Mouse (Mus musculus) left cerebral cortex, adult 11 months (tissue): ENCODE measurements around the gene Lpar1.

Experiments
- DNase-seq: peaks from one replicate; pipeline ENCODE4 v3.0.0; 2022; ENCODE audit warnings: low spot score

Gene Lpar1

GRCm38 (mm10) chr4:58506539-58507527 lies 46.9 kb downstream of the Lpar1 start:
- DNase-seq, result no peak

- DNase-seq, result no peak
Observed at GRCm38 (mm10) chr4:58504250-58504649, 49.4 kb downstream of the Lpar1 start.

GRCm38 (mm10) chr4:58501012-58501777 lies 52.5 kb downstream of the Lpar1 start:
- no peak for DNase-seq

- DNase-seq, result no peak
Observed at GRCm38 (mm10) chr4:58499831-58500230, 53.9 kb downstream of the Lpar1 start.

GRCm38 (mm10) chr4:58499241-58499640 lies 54.5 kb downstream of the Lpar1 start:
- DNase-seq, result no peak

- DNase-seq, result no peak
Observed at GRCm38 (mm10) chr4:58498734-58499133, 55.0 kb downstream of the Lpar1 start.

- DNase-seq, result no peak
Observed at GRCm38 (mm10) chr4:58497284-58497683, 56.4 kb downstream of the Lpar1 start.

- DNase-seq, result no peak
Observed at GRCm38 (mm10) chr4:58496743-58497142, 57.0 kb downstream of the Lpar1 start.

- no peak for DNase-seq
Observed at GRCm38 (mm10) chr4:58491742-58492141, 62.0 kb downstream of the Lpar1 start.

- no peak for DNase-seq
Observed at GRCm38 (mm10) chr4:58490374-58490773, 63.3 kb downstream of the Lpar1 start.

GRCm38 (mm10) chr4:58478564-58478963 lies 75.1 kb downstream of the Lpar1 start:
- DNase-seq, result no peak

GRCm38 (mm10) chr4:58477691-58478090 lies 76.0 kb downstream of the Lpar1 start:
- DNase-seq, result peak; percentile 51

- no peak for DNase-seq
Observed at GRCm38 (mm10) chr4:58471203-58471910, 82.3 kb downstream of the Lpar1 start.

GRCm38 (mm10) chr4:58469651-58470592 lies 83.8 kb downstream of the Lpar1 start:
- no peak for DNase-seq

- DNase-seq, result no peak
Observed at GRCm38 (mm10) chr4:58469035-58469434, 84.7 kb downstream of the Lpar1 start.

GRCm38 (mm10) chr4:58465586-58465985 lies 88.1 kb downstream of the Lpar1 start:
- DNase-seq, result no peak

- no peak for DNase-seq
Observed at GRCm38 (mm10) chr4:58464390-58465164, 89.1 kb downstream of the Lpar1 start.

- DNase-seq, result no peak
Observed at GRCm38 (mm10) chr4:58462990-58463389, 90.7 kb downstream of the Lpar1 start.

GRCm38 (mm10) chr4:58462586-58462985 lies 91.1 kb downstream of the Lpar1 start:
- DNase-seq, result no peak

GRCm38 (mm10) chr4:58453334-58453733 lies 100.4 kb downstream of the Lpar1 start:
- no peak for DNase-seq
